Mouse (Mus musculus) hindlimb bud, embryonic 11.5 days (tissue): ENCODE measurements around the gene Tbcel.

Experiments used
- DNase-seq: peaks from one replicate; pipeline ENCODE4 v3.0.0-alpha.2; 2012; ENCODE audit warnings: low read depth, low spot score; ENCODE audit errors: extremely low spot score

Gene Tbcel

GRCm38 (mm10) chr9:42388490-42388889, 119.1 kb downstream of the Tbcel start:
- no peak for DNase-seq

- no peak for DNase-seq
These were observed 120.6 kb downstream of the Tbcel start for GRCm38 (mm10) chr9:42387038-42387437.

GRCm38 (mm10) chr9:42385656-42386055, 122.0 kb downstream of the Tbcel start:
- DNase-seq: no peak

- no peak for DNase-seq
These were observed 124.8 kb downstream of the Tbcel start for GRCm38 (mm10) chr9:42382628-42383347.

GRCm38 (mm10) chr9:42382063-42382462, 125.5 kb downstream of the Tbcel start:
- DNase-seq: no peak

- no peak for DNase-seq
These were observed 129.5 kb downstream of the Tbcel start for GRCm38 (mm10) chr9:42378071-42378470.

GRCm38 (mm10) chr9:42377656-42378055, 130.0 kb downstream of the Tbcel start:
- DNase-seq: no peak

- DNase-seq: no peak
These were observed 135.8 kb downstream of the Tbcel start for GRCm38 (mm10) chr9:42371670-42372368.
